Mouse (Mus musculus): ENCODE data around the gene Tlr9. TPM values are rescaled to one million over a fixed set of nuclear protein-coding genes. Genes with fewer than 3 reads are reported as not detected.
A peak's percentile ranks its signal among the peaks of the same experiment; 100 is the strongest.

The Tlr9 gene
- polyA plus RNA-seq, 1 experiment from 2014 or later, result 0.09 TPM

DNA sequence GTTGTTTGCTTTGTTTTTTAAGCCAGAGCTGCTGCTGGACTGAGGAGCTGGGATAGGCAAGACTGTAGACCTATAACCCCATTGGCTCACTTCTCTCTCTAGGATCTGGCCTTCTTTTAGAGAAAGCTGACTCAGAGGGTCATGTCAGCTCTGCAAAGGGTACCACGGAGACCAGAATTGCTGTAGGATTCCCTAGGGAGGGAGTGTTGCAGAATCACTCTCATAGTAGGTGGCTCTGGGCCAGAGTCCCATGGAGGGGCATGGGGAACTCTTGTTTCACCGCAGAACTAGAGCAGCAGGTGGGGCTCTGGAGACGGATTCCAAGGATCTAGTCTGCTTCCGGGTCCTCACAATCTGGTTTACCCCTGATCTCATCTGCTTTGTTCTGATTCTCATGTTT is 51.4 kb downstream of the Tlr9 start:
- no peak for ATAC-seq (ENCODE audit: insufficient read depth, low FRiP score)
- no peaks in the 10 kb centered on the region for H3K27me3 ChIP-seq (ENCODE audit: control insufficient read depth, insufficient read depth, low read length)
- peaks cover 13% of the 10 kb centered on the region for H3K4me1 ChIP-seq (ENCODE audit: control insufficient read depth, insufficient read depth, low read length)
- 62% methylated on average over 4 of the region's 4 CpGs for WGBS
- H3K4me2 ChIP-seq (ENCODE audit: low read depth, low read length), result no peak overlapping the region
- no peaks in the 10 kb centered on the region for H3K36me3 ChIP-seq (ENCODE audit: control insufficient read depth, insufficient read depth, low read length)
- no peak overlapping the region for H3K4me3 ChIP-seq (replicated peaks; ENCODE audit: low read length)
- no peak overlapping the region for H3K27ac ChIP-seq (ENCODE audit: low read length)
- no peak overlapping the region for H3K9ac ChIP-seq (ENCODE audit: low read length)
- H3K9me3 ChIP-seq (replicated peaks; ENCODE audit: control insufficient read depth, low read length), result no peaks in the 10 kb centered on the region

DNA sequence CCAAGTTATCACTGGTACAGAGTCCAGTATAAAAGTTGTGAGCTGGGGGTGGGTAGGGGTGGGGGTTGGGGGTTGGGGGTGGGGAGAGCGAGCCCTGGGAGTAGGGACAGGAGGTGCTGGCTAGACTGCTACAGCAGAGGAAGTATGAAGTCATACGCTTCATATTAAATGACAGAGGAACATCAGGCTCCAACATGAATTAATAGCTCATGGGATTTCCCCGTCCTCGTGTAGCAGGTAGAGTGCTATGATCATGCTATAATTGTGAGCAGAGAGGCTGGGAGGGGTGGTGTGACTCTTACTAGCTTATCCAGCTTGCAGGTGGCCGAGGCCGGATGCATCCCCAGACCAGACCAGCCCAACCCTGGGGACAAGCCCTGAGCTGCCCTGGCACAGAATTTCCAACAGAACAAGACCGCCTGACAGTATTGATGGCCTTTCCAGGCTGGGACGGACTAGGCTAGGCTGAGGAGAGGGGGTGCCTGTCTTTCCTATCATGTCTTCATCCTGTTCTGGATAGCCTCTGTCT is 52.3 kb downstream of the Tlr9 start:
- no peak overlapping the region for H3K27ac ChIP-seq (ENCODE audit: low read length)
- WGBS, result 81% methylated on average over 8 of the region's 8 CpGs
- no peak overlapping the region for H3K4me2 ChIP-seq (ENCODE audit: low read depth, low read length)
- no peaks in the 10 kb centered on the region for H3K9me3 ChIP-seq (replicated peaks; ENCODE audit: control insufficient read depth, low read length)
- ATAC-seq (ENCODE audit: insufficient read depth, low FRiP score), result no peak
- H3K9ac ChIP-seq (ENCODE audit: low read length), result no peak overlapping the region
- no peaks in the 10 kb centered on the region for H3K36me3 ChIP-seq (ENCODE audit: control insufficient read depth, insufficient read depth, low read length)
- H3K27me3 ChIP-seq (ENCODE audit: control insufficient read depth, insufficient read depth, low read length), result no peaks in the 10 kb centered on the region
- H3K4me1 ChIP-seq (ENCODE audit: control insufficient read depth, insufficient read depth, low read length), result peaks cover 5% of the 10 kb centered on the region; the same call in 1 of the 2 replicates
- no peak overlapping the region for H3K4me3 ChIP-seq (replicated peaks; ENCODE audit: low read length)

DNA sequence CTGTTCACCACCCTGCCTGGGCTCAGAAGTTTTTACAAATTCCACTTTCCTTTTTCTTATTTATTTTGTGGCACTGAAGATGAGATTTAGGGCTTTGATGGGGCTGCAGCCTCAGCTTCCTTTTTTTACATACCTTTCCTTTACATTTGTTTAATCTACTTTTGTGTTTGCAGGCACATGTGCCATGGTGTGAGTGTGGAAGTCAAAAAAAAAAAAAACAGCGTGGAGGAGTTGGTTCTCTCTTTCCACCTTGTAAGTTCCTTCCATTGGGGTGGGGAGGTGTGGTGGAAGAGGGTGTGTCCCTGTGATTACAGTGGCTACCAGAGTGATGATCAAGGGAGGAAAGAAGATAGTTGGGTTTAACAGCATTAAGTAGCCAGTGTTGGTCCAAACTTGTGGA is 53.4 kb downstream of the Tlr9 start:
- Histone ChIP-seq H3K36me3 (ENCODE audit: control insufficient read depth, insufficient read depth, low read length) (no peaks in the 10 kb centered on the region), H3K27ac (ENCODE audit: low read length) (no peak overlapping the region), H3K4me1 (ENCODE audit: control insufficient read depth, insufficient read depth, low read length) (0 out of 2 replicates have a peak, but pooled peaks cover 3% of the 10 kb centered on the region), H3K4me2 (ENCODE audit: low read depth, low read length) (no peak overlapping the region), H3K9ac (ENCODE audit: low read length) (no peak overlapping the region), H3K27me3 (ENCODE audit: control insufficient read depth, insufficient read depth, low read length) (no peaks in the 10 kb centered on the region), H3K9me3 (replicated peaks; ENCODE audit: control insufficient read depth, low read length) (no peaks in the 10 kb centered on the region), H3K4me3 (replicated peaks; ENCODE audit: low read length) (no peak overlapping the region)
- no peak for ATAC-seq (ENCODE audit: insufficient read depth, low FRiP score)
- 50% methylated on average over 1 of the region's 1 CpGs for WGBS

MicroRNA genes within 50 kb of the gene (microRNA counts, 519-probe panel; counts per million panel counts)
- 4,644 counts per million, percentile 98 among the panel's probes with 10 or more counts for microRNA mmu-let-7g

Small RNAs within 50 kb of the gene (microRNA-seq; reads per million reads assigned to microRNA genes)
- 80,465 reads per million, percentile 100 among the genes with 10 or more reads in this experiment for gene Mirlet7g

Other genes with a start within 250 kb of the Tlr9 start
- 46.3 and 53.3 TPM in 2 replicates for gene Col6a4, start 125.8 kb upstream of the Tlr9 start, polyA plus RNA-seq (2015; fragmentation: Nextera tagmentation; extraction: Ambion mirVana)
- gene Glyctk, start 64.5 kb upstream of the Tlr9 start, polyA plus RNA-seq (2015; fragmentation: Nextera tagmentation; extraction: Ambion mirVana), result 3.1 and 3.5 TPM in 2 replicates
- 16.1 TPM in 2 replicates for gene Wdr82, start 51.7 kb upstream of the Tlr9 start, polyA plus RNA-seq (2015; fragmentation: Nextera tagmentation; extraction: Ambion mirVana)
- gene Ppm1m, start 22.9 kb upstream of the Tlr9 start, polyA plus RNA-seq (2015; fragmentation: Nextera tagmentation; extraction: Ambion mirVana), result 35.1 and 36.0 TPM in 2 replicates
- 54.9 and 57.8 TPM in 2 replicates for gene Twf2, start 19.5 kb upstream of the Tlr9 start, polyA plus RNA-seq (2015; fragmentation: Nextera tagmentation; extraction: Ambion mirVana)
- gene Alas1, start 26.1 kb downstream of the Tlr9 start, polyA plus RNA-seq (2015; fragmentation: Nextera tagmentation; extraction: Ambion mirVana), result 131 and 135 TPM in 2 replicates
- gene Poc1a, start 58.5 kb downstream of the Tlr9 start, polyA plus RNA-seq (2015; fragmentation: Nextera tagmentation; extraction: Ambion mirVana), result 22.2 and 24.5 TPM in 2 replicates
- 14.2 and 14.5 TPM in 2 replicates for gene Dusp7, start 146.0 kb downstream of the Tlr9 start, polyA plus RNA-seq (2015; fragmentation: Nextera tagmentation; extraction: Ambion mirVana)
- 747 and 881 TPM in 2 replicates for gene Rpl29, start 206.9 kb downstream of the Tlr9 start, polyA plus RNA-seq (2015; fragmentation: Nextera tagmentation; extraction: Ambion mirVana)
- 43.4 and 44.3 TPM in 2 replicates for gene Acy1, start 215.7 kb downstream of the Tlr9 start, polyA plus RNA-seq (2015; fragmentation: Nextera tagmentation; extraction: Ambion mirVana)
- gene Abhd14b, start 224.9 kb downstream of the Tlr9 start, polyA plus RNA-seq (2015; fragmentation: Nextera tagmentation; extraction: Ambion mirVana), result 28.3 and 35.8 TPM in 2 replicates
- gene Abhd14a, start 225.1 kb downstream of the Tlr9 start, polyA plus RNA-seq (2015; fragmentation: Nextera tagmentation; extraction: Ambion mirVana), result 49.5 and 50.4 TPM in 2 replicates
- gene Pcbp4, start 230.7 kb downstream of the Tlr9 start, polyA plus RNA-seq (2015; fragmentation: Nextera tagmentation; extraction: Ambion mirVana), result 39.4 and 42.5 TPM in 2 replicates
- gene Gpr62, start 243.3 kb downstream of the Tlr9 start, polyA plus RNA-seq (2015; fragmentation: Nextera tagmentation; extraction: Ambion mirVana), result 0.19 and 0.26 TPM in 2 replicates